Mouse (Mus musculus): ENCODE measurements around the gene Tamm41.

GRCm38 (mm10) chr6:115022876-115023275 is 14.8 kb downstream of the Tamm41 start:
- TF ChIP-seq CTCF (IDR thresholded peaks at IDR 0.05; ENCODE audit: low read depth) (no peak), EP300 (IDR thresholded peaks at IDR 0.05; ENCODE audit: low read depth) (no peak)
